Mouse (Mus musculus) left cerebral cortex, postnatal 36 days (tissue): ENCODE data around the gene Cacna2d4. TPM values are rescaled to one million over a fixed set of nuclear protein-coding genes. Genes with fewer than 3 reads are reported as not detected.

Experiments used
- DNase-seq, 2 experiments: peaks; one replicate each; pipeline ENCODE4 v3.0.0; 2021 to 2022; ENCODE audit warnings: low spot score in 2 of 2, mixed read lengths in 1 of 2
- intact Hi-C: fragments of 180-260 bp; cut with DNase I; formaldehyde crosslinking; loops from one replicate; pipeline ENCODE4 v1.15.1; 2025
- total RNA-seq, 2 experiments: library from RNA; stranded (reverse); gene quantifications; 2 replicates each; pipeline ENCODE4 v1.2.3; 2021

Cacna2d4 gene
- total RNA-seq, 2 experiments from 2014 or later = 2.2 to 2.5 TPM

- intact Hi-C loops = no loop called here
- no peak for DNase-seq
Observed at GRCm38 (mm10) chr6:119401545-119402304, 165.4 kb downstream of the Cacna2d4 start.

Other genes with a start within 250 kb of the Cacna2d4 start
- 10 to 100 TPM; 17.1 to 23.3 TPM for gene Dcp1b, start 61.3 kb upstream of the Cacna2d4 start, total RNA-seq
- 10 to 100 TPM; 52.3 to 81.7 TPM for gene Cacna1c, start 40.1 kb upstream of the Cacna2d4 start, total RNA-seq
- gene Lrtm2, start 94.2 kb downstream of the Cacna2d4 start, total RNA-seq = 10 to 100 TPM; 55.9 to 59.8 TPM
- 10 to 100 TPM; 38.4 to 39.3 TPM for gene Adipor2, start 181.2 kb downstream of the Cacna2d4 start, total RNA-seq
- 10 to 100 TPM; 31.8 to 35.5 TPM for gene Fbxl14, start 243.1 kb downstream of the Cacna2d4 start, total RNA-seq